Mouse (Mus musculus): Measurements from ENCODE around the gene Csnk2b. TPM values are rescaled to one million over a fixed set of nuclear protein-coding genes. Genes with fewer than 3 reads are reported as not detected.

The Csnk2b gene
- polyA plus RNA-seq, 1 experiment from 2014 or later = 203 TPM

DNA sequence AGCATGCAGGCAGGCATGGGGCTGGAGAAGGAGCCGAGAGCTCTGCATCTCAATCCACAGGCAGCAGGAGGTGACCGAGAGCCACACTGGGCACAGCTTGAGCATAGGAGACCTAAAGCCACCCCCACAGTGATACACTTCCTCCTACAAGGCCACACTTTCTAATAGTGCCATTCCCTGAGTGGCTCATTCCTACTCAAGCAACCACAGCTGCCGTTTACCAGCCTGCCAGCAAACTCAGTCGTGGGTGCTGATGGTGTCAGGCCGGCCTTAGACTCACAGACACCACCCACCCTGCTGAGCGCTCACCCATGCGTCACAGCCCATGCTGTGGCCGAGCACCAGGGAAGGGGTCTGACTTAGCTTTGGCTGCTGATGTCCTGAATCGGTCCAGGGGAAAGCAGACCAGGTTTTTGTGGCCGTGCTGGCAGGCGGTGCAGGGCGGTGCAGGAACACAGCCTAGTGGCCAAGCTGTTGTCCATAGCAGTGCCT, 24.6 kb downstream of the Csnk2b start:
- no peak overlapping the region for H3K4me3 ChIP-seq (ENCODE audit: low read depth, low read length)
- no peak for DNase-seq (ENCODE audit: low spot score)
- H3K9ac ChIP-seq (replicated peaks; ENCODE audit: low read depth) = no peak overlapping the region
- TF ChIP-seq EP300 (IDR thresholded peaks at IDR 0.05) (no peak), CTCF (IDR thresholded peaks at IDR 0.05) (no peak)
- H3K9me3 ChIP-seq (ENCODE audit: low read length) = no peaks in the 10 kb centered on the region
- no peaks in the 10 kb centered on the region for H3K4me1 ChIP-seq (ENCODE audit: insufficient read depth, low read depth, low read length)
- no peaks in the 10 kb centered on the region for H3K27me3 ChIP-seq (replicated peaks; ENCODE audit: insufficient read depth, low read length)
- 88% methylated on average over 12 of the region's 12 CpGs for WGBS
- no peak overlapping the region for H3K27ac ChIP-seq (ENCODE audit: low read length)
- H3K36me3 ChIP-seq (ENCODE audit: insufficient read depth, low read length) = peaks cover 45% of the 10 kb centered on the region
- ATAC-seq = no peak
- H3K4me2 ChIP-seq (replicated peaks; ENCODE audit: low read depth, low read length) = no peak overlapping the region

DNA sequence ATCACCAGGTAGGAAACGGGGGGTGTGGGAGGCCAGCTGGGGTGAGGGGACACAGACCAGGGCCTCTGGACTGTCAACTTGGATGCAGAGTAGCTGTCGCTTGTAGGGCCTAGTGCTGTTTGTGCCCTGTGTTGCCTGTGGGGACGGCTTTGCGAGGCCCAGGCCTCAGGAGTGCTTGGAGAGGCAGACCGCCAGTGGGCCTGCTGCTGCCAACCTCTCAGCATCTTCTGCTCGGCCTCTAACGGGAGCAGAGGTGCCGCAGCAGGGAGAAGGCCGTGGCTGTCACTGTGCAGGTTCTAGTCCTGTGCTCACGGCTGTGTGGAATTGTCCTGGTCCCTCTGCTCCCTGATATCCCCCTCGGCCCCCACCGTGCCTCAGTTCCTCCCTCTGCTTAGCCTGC, 25.3 kb downstream of the Csnk2b start:
- H3K9ac ChIP-seq (replicated peaks; ENCODE audit: low read depth) = no peak overlapping the region

DNA sequence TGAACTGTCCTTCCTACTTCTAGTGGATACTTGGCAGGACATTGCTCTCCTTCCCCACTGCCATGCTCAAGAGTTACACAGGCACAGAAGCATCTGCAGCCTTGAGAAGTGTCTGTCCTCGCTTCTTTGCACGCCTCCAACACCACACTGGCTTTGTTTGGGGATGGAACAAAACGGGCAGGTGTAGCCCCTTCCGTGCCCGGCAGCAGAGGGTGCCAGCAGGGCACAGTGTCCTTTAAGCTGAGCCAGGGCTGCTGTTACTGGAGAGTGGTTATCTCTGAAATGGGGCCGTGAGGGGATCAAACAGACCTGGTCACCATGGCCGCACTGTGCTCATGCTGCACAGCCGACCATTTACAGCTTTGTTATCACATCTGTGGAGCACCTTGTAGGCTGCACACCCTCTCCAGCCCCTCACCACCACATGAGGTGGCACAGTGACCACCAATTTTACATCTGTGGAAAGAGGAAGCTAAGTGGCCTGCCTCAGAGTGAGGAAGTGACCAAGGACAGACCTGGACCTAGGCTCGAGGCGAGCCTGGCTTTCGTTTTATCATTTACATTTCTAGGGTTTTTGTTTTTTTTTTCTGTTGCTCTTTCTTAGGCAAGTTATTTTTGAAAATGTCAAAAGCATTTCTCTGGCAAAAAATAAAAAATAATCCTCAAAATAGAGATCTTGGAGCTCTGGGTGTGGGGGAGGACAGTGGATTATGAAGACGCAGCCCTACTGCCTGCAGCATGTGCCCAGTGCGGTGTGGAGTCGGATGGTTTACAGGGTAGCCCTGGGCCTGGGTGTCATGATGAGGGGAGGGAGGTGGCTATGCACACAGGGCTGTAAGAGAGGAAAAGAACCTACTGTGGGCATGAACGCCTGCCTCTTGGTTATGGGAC, 27.1 kb downstream of the Csnk2b start:
- 83% methylated on average over 15 of the region's 15 CpGs for WGBS
- no peak overlapping the region for H3K4me3 ChIP-seq (ENCODE audit: low read depth, low read length)
- no peak for DNase-seq (ENCODE audit: low spot score)
- no peaks in the 10 kb centered on the region for H3K9me3 ChIP-seq (ENCODE audit: low read length)
- H3K27ac ChIP-seq (ENCODE audit: low read length) = no peak overlapping the region
- TF ChIP-seq CTCF (IDR thresholded peaks at IDR 0.05) = no peak
- TF ChIP-seq EP300 (IDR thresholded peaks at IDR 0.05) = no peak
- H3K4me2 ChIP-seq (replicated peaks; ENCODE audit: low read depth, low read length) = no peak overlapping the region
- H3K9ac ChIP-seq (replicated peaks; ENCODE audit: low read depth) = no peak overlapping the region
- no peaks in the 10 kb centered on the region for H3K27me3 ChIP-seq (replicated peaks; ENCODE audit: insufficient read depth, low read length)
- peaks cover 39% of the 10 kb centered on the region for H3K36me3 ChIP-seq (ENCODE audit: insufficient read depth, low read length)
- H3K4me1 ChIP-seq (ENCODE audit: insufficient read depth, low read depth, low read length) = no peaks in the 10 kb centered on the region
- no peak for ATAC-seq

More for the DNA sequence above, 25.3 kb downstream of the Csnk2b start:
- Histone ChIP-seq H3K4me3 (ENCODE audit: low read depth, low read length) (no peak overlapping the region), H3K27me3 (replicated peaks; ENCODE audit: insufficient read depth, low read length) (no peaks in the 10 kb centered on the region), H3K4me2 (replicated peaks; ENCODE audit: low read depth, low read length) (no peak overlapping the region), H3K9me3 (ENCODE audit: low read length) (no peaks in the 10 kb centered on the region), H3K36me3 (ENCODE audit: insufficient read depth, low read length) (peaks cover 41% of the 10 kb centered on the region), H3K4me1 (ENCODE audit: insufficient read depth, low read depth, low read length) (no peaks in the 10 kb centered on the region), H3K27ac (ENCODE audit: low read length) (no peak overlapping the region)
- ATAC-seq (no peak), DNase-seq (ENCODE audit: low spot score) (no peak)
- 88% methylated on average over 11 of the region's 12 CpGs for WGBS
- TF ChIP-seq EP300 (IDR thresholded peaks at IDR 0.05) (no peak), CTCF (IDR thresholded peaks at IDR 0.05) (no peak)

DNA sequence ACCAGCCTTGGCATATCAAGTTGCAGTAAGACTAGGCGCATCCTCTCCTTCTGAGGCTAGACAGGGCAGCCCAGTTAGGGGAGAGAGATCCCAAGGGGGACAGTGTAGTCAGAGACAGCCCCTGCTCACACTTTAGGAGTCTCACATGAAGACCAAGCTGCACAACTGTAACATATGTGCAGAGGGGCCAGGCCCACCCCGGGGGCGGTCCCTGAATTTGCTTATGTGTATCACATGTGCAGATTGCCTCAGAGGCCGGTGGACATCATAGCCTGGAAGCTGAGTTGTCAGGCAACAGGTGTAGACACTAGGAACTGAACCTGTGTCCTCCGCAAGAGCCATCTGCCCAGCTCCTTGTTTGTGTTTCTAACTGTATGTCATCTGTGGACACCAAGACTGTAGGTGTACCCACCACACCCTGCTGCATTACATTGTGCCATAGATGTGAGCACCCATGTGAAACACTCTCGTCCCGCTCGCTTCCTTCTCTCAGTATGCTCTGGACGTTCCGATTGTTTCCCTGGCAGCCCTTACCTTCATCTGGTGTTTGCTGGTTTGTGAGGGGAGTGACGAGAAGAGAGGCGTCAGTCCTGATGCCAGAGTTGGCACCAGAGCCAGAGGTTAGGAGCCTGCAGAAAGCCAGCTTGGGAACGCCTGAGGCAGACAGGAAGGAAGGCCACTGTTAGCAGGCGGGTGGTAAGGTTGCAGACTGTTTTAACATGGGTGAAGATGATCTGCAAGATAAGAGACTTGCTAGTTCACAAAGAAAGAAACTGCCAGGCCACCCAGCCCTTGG, 29.3 kb downstream of the Csnk2b start:
- Histone ChIP-seq H3K27me3 (replicated peaks; ENCODE audit: insufficient read depth, low read length) (no peaks in the 10 kb centered on the region), H3K4me3 (ENCODE audit: low read depth, low read length) (no peak overlapping the region), H3K4me1 (ENCODE audit: insufficient read depth, low read depth, low read length) (no peaks in the 10 kb centered on the region), H3K4me2 (replicated peaks; ENCODE audit: low read depth, low read length) (no peak overlapping the region), H3K9ac (replicated peaks; ENCODE audit: low read depth) (no peak overlapping the region), H3K36me3 (ENCODE audit: insufficient read depth, low read length) (peaks cover 29% of the 10 kb centered on the region), H3K27ac (ENCODE audit: low read length) (no peak overlapping the region), H3K9me3 (ENCODE audit: low read length) (no peaks in the 10 kb centered on the region)
- WGBS = 88% methylated on average over 14 of the region's 14 CpGs
- TF ChIP-seq CTCF (IDR thresholded peaks at IDR 0.05) = no peak
- no peak for DNase-seq (ENCODE audit: low spot score)
- no peak for ATAC-seq

DNA sequence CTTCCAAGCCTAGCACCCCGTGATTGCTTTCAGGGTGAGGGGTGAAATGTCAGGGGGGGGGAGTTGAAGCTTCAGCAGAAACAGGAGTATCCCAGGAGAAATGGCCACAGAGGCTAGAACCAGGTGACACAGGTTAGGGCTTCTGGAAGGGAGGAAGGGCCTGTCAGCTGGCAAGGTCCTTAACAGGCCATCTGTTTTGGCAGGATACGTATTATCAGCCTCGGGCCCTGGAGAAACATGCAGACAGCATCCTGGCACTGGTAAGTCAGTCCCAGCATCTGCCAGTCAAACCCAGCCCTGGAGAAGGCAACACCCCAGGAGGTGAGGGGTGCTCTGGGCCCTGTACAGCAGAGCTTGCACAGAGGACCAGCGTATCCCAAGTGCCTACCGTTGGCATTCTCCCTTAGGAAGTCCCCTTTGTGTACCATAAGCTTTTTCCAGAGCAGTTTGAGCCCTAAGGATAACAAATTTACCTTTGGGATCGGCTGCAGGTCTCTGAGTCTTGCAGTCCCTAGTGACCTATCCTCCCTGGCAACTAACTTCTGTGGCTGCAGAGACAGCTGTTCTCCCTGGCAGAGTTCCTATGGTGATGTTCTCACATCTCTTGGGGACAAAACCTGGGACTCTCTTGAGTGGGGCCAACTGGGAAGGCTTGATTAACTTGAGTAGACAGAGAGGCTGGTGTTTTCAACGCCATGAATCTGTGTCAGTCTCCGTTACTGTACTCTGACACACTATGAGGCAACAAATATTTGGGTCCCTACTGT, 31.5 kb downstream of the Csnk2b start:
- Histone ChIP-seq H3K27ac (ENCODE audit: low read length) (0 out of 2 replicates have a peak overlapping the region, but pooled peaks have one; percentile 99), H3K9me3 (ENCODE audit: low read length) (no peaks in the 10 kb centered on the region), H3K4me1 (ENCODE audit: insufficient read depth, low read depth, low read length) (no peaks in the 10 kb centered on the region), H3K4me3 (ENCODE audit: low read depth, low read length) (peak overlapping the region; percentile 72), H3K27me3 (replicated peaks; ENCODE audit: insufficient read depth, low read length) (no peaks in the 10 kb centered on the region), H3K4me2 (replicated peaks; ENCODE audit: low read depth, low read length) (peak overlapping the region; percentile 59), H3K9ac (replicated peaks; ENCODE audit: low read depth) (peak overlapping the region; percentile 89; the same call in 1 of the 2 replicates), H3K36me3 (ENCODE audit: insufficient read depth, low read length) (peaks cover 14% of the 10 kb centered on the region; the same call in 1 of the 2 replicates)
- ATAC-seq (no peak), DNase-seq (ENCODE audit: low spot score) (no peak)
- TF ChIP-seq CTCF (IDR thresholded peaks at IDR 0.05) = no peak
- no peak for TF ChIP-seq EP300 (IDR thresholded peaks at IDR 0.05)
- 56% methylated on average over 8 of the region's 8 CpGs for WGBS
